Mouse (Mus musculus) right cerebral cortex, postnatal 14 days (tissue): ENCODE measurements around the gene Lrtm2.

Source experiments
- DNase-seq: peaks from one replicate; pipeline ENCODE4 v3.0.0; 2022

Gene Lrtm2

DNA sequence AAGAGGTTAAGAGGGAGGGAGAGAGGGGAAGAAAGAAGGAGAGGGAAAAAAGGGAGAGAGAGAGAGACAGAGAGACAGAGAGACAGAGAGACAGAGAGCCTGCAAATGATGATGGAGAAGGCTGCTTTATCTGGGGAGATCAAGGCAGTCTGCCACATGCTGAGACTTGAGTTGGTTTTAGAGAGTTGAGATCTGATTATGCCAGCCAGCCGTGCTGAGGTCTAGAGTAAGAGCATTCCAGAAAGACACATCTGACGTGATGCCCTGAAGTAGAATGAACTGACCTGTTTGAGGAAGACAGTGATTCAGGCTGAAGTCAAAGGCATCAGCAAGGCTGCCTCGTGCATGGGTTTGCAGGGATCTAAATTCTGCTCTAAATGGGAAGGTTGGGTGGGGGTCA is 3.3 kb upstream of the Lrtm2 start:
- no peak for DNase-seq

GRCm38 (mm10) chr6:119333202-119333601 is 2.6 kb upstream of the Lrtm2 start:
- no peak for DNase-seq

- DNase-seq = no peak
Measured at GRCm38 (mm10) chr6:119332111-119332510, 1.5 kb upstream of the Lrtm2 start.

DNA sequence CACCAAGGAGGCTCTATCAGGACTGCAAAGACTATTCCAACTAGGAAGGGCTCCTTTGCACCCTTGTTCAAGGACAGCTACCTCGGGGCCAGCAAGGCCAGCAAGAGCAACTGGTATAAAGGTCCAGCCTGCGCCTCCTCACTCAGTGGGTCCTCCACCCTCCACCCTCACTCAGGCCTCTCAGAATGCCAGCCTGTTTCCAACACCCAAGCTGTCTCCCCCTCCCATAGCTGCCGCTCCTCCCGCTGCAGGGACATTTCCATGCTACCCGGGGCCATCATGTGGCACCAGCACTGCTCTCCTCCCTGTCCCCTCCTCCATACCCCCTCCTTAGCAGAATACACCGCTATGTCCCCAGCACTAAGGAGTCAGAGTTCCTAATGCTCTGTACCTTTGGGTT is 630 bp downstream of the Lrtm2 start:
- DNase-seq = no peak

- DNase-seq = peak; percentile 91
Measured at GRCm38 (mm10) chr6:119329215-119329714, 1.3 kb downstream of the Lrtm2 start.

DNA sequence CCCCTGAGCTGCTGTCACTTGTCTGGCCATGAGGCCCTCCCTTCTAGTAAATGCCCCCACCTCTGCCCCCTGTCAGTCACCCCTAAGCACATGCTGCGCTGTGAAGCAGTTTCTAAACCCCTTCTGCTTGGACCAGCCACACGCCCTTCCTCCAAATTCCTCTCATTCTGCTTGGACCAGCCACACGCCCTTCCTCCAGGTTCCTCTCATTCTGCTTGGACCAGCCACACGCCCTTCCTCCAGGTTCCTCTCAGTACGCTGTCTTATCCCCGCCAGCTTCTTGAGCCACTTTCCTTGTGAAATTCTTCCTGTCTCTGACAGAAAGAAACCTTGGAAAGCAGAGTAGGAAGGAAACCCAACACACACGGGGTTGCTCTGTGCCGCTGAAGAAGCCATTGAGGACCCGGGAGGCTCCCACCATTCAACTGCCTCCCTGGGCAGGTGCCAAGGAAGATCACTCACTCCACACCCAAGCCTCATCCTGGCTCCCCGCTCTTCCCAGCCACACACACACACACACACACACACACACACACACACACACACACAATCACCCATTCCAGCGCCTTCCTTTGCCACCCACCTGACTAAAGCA is 1.9 kb downstream of the Lrtm2 start:
- DNase-seq = peak; percentile 65

DNA sequence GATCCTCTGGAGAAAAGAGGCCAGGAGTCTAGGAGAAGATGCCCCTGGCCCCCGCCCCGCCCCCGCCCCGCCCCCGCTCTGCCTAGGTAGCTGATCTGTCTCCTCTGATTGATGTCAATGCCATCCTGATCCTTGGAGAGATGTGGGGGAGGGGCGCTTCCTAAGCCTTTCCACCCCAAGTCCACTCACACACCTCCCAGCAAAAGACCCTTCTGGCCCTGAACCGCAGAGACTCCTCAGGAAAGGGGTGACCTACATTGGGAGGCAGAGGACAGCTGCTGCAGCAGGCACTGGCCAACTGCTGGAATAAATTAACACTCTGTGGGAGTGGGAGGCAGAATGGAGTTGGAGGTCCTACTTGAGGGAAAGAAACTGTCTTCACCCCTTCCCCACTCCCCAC is 4.0 kb downstream of the Lrtm2 start:
- no peak for DNase-seq

DNA sequence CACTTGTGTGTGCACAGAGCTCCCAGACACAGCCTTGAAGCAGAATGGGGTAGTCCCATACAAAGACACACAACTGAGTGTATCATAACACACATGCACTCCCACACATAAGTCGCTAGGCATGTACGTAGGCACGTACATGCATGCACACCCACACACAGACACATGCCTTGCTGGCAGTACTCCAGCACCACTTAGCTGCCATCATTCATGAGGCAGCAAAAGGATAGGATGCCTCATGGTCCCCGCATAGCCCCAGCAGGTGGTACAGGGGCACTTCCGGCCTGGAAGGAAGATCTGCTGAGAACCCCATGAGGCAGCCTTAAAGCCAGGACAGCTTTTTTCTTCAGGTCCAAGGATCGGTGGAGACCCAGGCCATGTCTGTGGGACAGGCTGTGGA is 4.6 kb downstream of the Lrtm2 start:
- no peak for DNase-seq

DNA sequence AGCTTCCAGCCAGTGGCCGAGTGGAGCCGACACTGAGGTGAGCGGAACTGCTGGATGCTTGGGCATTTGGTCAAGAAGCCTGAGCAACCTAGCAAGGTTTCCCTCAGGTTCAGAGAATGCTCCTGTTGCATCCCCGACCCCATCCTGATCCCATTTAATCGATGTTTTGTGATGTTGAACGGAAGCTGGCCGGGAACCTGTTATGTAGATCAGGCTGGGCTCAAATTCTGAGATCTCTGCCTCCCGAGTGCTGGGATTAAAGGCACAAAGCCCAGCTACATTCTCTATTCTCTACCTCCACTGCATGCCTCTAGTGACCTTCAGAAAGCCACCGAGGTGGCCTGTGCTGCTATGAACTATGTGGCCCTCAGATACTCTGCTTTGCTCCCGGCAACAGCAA is 5.8 kb downstream of the Lrtm2 start:
- DNase-seq = no peak

GRCm38 (mm10) chr6:119321752-119322151 is 8.8 kb downstream of the Lrtm2 start:
- DNase-seq = peak; percentile 46

DNA sequence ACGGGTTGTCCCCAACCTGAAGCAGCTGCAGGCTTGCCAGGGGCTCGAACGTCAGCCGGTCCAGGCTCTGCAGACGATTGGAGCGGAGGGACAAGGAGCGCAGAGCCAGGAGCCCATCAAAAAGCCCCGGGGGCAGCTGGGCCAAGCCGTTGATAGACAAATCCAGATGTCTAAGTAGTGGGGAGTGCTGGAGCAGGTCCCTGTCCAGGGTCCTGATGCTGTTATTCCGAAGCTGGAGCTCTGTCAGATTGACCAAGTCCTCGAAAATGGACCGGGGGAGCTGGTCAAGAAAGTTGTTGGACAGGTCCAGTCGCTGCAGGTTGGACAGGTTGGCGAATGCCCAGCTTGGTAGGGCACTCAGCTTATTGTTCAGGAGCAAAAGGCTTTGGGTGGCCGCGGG is 10.1 kb downstream of the Lrtm2 start:
- DNase-seq = no peak

- peak; percentile 52 for DNase-seq
Measured at GRCm38 (mm10) chr6:119319358-119319757, 11.2 kb downstream of the Lrtm2 start.

GRCm38 (mm10) chr6:119318732-119319131 is 11.8 kb downstream of the Lrtm2 start:
- DNase-seq = no peak

GRCm38 (mm10) chr6:119314751-119315476 is 15.7 kb downstream of the Lrtm2 start:
- no peak for DNase-seq

DNA sequence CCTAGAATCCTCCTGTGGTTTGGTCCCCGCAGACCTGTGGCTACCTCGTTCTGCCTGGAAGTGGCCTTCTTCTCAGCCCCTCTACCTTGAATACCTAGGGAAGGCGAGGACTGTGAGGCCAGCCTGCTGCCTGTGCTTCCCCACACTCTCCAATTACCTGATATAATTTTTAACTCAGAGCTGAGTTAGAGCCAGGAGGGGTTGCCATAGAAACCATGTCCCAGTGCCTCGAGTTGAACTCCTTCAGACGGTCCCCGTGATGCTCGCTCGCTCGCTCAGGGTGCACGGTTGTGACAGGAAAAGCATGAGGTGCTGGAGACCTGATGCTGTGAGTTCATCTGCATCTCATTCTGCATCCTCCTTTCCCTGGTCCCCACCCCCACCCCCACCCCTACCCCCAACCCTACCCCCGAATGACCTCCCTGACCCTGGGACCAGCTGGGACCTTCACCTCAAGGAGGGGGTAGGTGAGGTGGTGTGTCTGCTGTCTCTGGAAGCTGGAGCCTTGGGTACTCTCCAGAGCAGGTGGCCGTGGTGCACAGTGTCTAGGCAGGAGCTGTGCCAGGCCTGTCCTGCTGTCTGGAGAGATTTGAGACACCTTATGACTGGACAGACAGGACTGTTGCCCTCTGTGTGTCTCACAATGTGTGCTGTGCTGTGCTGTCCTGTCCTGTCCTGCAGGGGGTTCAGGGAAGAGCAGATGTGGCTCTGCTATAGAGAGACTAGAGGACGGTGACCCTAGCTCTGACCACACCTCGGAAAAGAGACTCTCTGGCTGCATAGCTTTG is 16.8 kb downstream of the Lrtm2 start:
- no peak for DNase-seq

- no peak for DNase-seq
Measured at GRCm38 (mm10) chr6:119313096-119313495, 17.5 kb downstream of the Lrtm2 start.

DNA sequence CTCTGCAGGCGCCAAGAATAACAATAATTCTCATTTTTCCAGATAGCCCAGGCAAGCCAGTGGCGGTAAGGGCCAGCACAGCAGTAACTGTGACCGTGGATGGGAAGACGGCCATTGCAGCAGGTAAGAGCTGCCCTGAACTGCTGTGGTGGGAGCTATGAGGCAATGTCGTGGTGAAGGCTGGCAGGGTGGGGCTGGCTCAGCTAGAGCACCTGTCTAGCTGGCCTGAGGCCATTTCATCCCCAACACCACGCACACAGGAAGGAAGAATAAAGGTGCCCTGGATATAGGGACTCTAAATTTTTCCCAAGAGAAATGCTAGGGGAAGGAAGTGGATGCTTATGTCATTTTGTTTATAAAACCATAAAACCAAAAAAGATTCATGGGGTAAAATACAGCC is 18.2 kb downstream of the Lrtm2 start:
- DNase-seq = no peak

GRCm38 (mm10) chr6:119310176-119310575 is 20.4 kb downstream of the Lrtm2 start:
- peak; percentile 63 for DNase-seq

DNA sequence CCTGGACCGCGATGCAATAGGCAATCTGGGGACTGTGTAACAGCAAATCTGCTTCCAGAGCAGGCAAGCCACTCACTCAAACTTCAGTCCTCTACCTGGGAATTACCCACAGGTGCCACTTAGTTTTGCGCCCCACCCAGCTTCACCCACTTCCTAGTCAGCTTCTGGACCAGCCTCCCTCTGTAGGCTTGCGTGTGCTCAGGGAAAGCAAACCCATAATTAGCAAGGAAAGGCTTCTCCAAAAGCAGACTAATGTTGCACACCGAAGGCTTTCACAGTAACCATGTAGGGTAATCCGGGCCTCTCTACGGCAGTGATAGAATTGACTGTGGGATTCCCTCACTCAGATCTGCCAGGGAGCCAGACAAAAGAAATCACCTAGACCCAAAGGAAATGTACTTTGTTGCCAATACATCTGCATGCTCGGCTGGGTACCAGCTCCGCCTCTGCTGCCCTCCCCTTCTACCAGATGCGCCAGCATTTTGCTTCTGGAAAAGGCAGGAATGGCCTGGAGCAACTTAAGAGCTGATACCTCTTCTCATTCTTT is 22.6 kb downstream of the Lrtm2 start:
- no peak for DNase-seq

GRCm38 (mm10) chr6:119303331-119303730 is 27.2 kb downstream of the Lrtm2 start:
- no peak for DNase-seq

- DNase-seq = no peak
Measured at GRCm38 (mm10) chr6:119301310-119301709, 29.3 kb downstream of the Lrtm2 start.

GRCm38 (mm10) chr6:119280761-119281160 is 49.8 kb downstream of the Lrtm2 start:
- DNase-seq = peak; percentile 46

- DNase-seq = no peak
Measured at GRCm38 (mm10) chr6:119276713-119277112, 53.9 kb downstream of the Lrtm2 start.
